Mouse (Mus musculus) lung, embryonic 16.5 days (tissue): Measurements from ENCODE around the gene Ppp1r27. TPM values are rescaled to one million over a fixed set of nuclear protein-coding genes. Genes with fewer than 3 reads are reported as not detected.

Source experiments
- ATAC-seq: fragments of 200-750 bp; cut with Nextera tagmentation; 2 replicates; pipeline ENCODE4 v1.8.0; 2017; ENCODE audit warnings: low read depth, mild to moderate bottlenecking, moderate library complexity
- H3K27ac ChIP-seq: fragments of 300-500 bp; sonication (generic); 2 replicates; pipeline ENCODE4 v1.5.1; 2014; ENCODE audit warnings: mild to moderate bottlenecking, control low read depth, low read length
- H3K27me3 ChIP-seq: fragments of 300-500 bp; sonication (generic); 2 replicates; pipeline ENCODE4 v1.6.1; 2014; ENCODE audit warnings: low read depth, low read length, mixed read lengths; ENCODE audit not compliant: control insufficient read depth, insufficient read depth
- H3K36me3 ChIP-seq: fragments of 300-500 bp; sonication (generic); 2 replicates; pipeline ENCODE4 v1.6.1; 2014; ENCODE audit warnings: low read length; ENCODE audit not compliant: control insufficient read depth, insufficient read depth
- H3K4me1 ChIP-seq: fragments of 300-500 bp; sonication (generic); replicated peaks from 2 replicates; pipeline ENCODE4 v1.6.1; 2014; ENCODE audit warnings: low read length, mixed read lengths; ENCODE audit not compliant: control insufficient read depth, insufficient read depth
- H3K4me2 ChIP-seq: fragments of 300-500 bp; sonication (generic); 2 replicates; pipeline ENCODE4 v1.6.1; 2014; ENCODE audit warnings: low read depth, low read length, control low read depth
- H3K4me3 ChIP-seq: fragments of 300-500 bp; sonication (generic); 2 replicates; pipeline ENCODE4 v1.5.1; 2014; ENCODE audit warnings: mild to moderate bottlenecking, low read length, control low read depth
- H3K9ac ChIP-seq: fragments of 300-500 bp; sonication (generic); 2 replicates; pipeline ENCODE4 v1.6.1; 2014; ENCODE audit warnings: low read length, control low read depth
- H3K9me3 ChIP-seq: fragments of 300-500 bp; sonication (generic); 2 replicates; pipeline ENCODE4 v1.6.1; 2016; ENCODE audit warnings: low read length; ENCODE audit not compliant: control insufficient read depth
- WGBS: fragments of 180-500 bp; shearing (Covaris S2); extraction: QIAGEN DNeasy Blood & Tissue Kit; methylation state at CpG from one replicate; pipeline ENCODE4 v1.1.7; 2014; 5-methylcytosine and 5-hydroxymethylcytosine counted together
- polyA plus RNA-seq: library from polyadenylated mRNA; unstranded; fragments of >200 nt; fragmentation: Nextera tagmentation; extraction: Ambion mirVana; gene quantifications from 2 replicates; pipeline ENCODE4 v1.2.1, GENCODE M21; 2015

Gene Ppp1r27
- polyA plus RNA-seq, 1 experiment from 2014 or later, result 0.95 TPM

- H3K9ac ChIP-seq, result no peak overlapping the region
- H3K27ac ChIP-seq, result no peak overlapping the region
- peaks cover 24% of the 10 kb centered on the region for H3K36me3 ChIP-seq
- H3K4me2 ChIP-seq, result no peak overlapping the region
- H3K4me3 ChIP-seq, result no peak overlapping the region
- no peaks in the 10 kb centered on the region for H3K9me3 ChIP-seq
- H3K4me1 ChIP-seq, result peaks cover 23% of the 10 kb centered on the region
- WGBS, result 84% methylated on average over 3 of the region's 3 CpGs
- no peak for ATAC-seq
- no peaks in the 10 kb centered on the region for H3K27me3 ChIP-seq
Observed at GRCm38 (mm10) chr11:120576365-120576981, 25.5 kb upstream of the Ppp1r27 start.

GRCm38 (mm10) chr11:120575940-120576339 lies 25.0 kb upstream of the Ppp1r27 start:
- no peak for ATAC-seq
- H3K4me1 ChIP-seq, result peaks cover 28% of the 10 kb centered on the region

GRCm38 (mm10) chr11:120575046-120575445 lies 24.1 kb upstream of the Ppp1r27 start:
- H3K27ac ChIP-seq, result no peak overlapping the region

More at GRCm38 (mm10) chr11:120575940-120576339, 25.0 kb upstream of the Ppp1r27 start:
- no peak overlapping the region for H3K4me3 ChIP-seq
- H3K27ac ChIP-seq, result no peak overlapping the region
- H3K9me3 ChIP-seq, result no peaks in the 10 kb centered on the region
- H3K4me2 ChIP-seq, result no peak overlapping the region
- no peaks in the 10 kb centered on the region for H3K27me3 ChIP-seq
- H3K36me3 ChIP-seq, result peaks cover 28% of the 10 kb centered on the region
- no peak overlapping the region for H3K9ac ChIP-seq

GRCm38 (mm10) chr11:120574278-120574600 lies 23.3 kb upstream of the Ppp1r27 start:
- no peak for ATAC-seq
- WGBS, result 26% methylated on average over 5 of the region's 5 CpGs
- peak overlapping the region; percentile 82 for H3K9ac ChIP-seq
- H3K27me3 ChIP-seq, result no peaks in the 10 kb centered on the region
- peak overlapping the region; percentile 82 for H3K4me3 ChIP-seq
- H3K4me2 ChIP-seq, result peak overlapping the region; percentile 77
- peaks cover 19% of the 10 kb centered on the region for H3K4me1 ChIP-seq
- H3K9me3 ChIP-seq, result no peaks in the 10 kb centered on the region
- 0 out of 2 replicates have a peak overlapping the region, but pooled peaks have one; percentile 38 for H3K27ac ChIP-seq
- peaks cover 36% of the 10 kb centered on the region for H3K36me3 ChIP-seq

More at GRCm38 (mm10) chr11:120575046-120575445, 24.1 kb upstream of the Ppp1r27 start:
- peaks cover 27% of the 10 kb centered on the region for H3K4me1 ChIP-seq
- no peak overlapping the region for H3K9ac ChIP-seq
- peaks cover 37% of the 10 kb centered on the region for H3K36me3 ChIP-seq
- no peak overlapping the region for H3K4me2 ChIP-seq
- no peaks in the 10 kb centered on the region for H3K9me3 ChIP-seq
- ATAC-seq, result no peak
- H3K27me3 ChIP-seq, result no peaks in the 10 kb centered on the region
- 81% methylated on average over 2 of the region's 2 CpGs for WGBS
- H3K4me3 ChIP-seq, result no peak overlapping the region

GRCm38 (mm10) chr11:120573585-120574277 lies 22.8 kb upstream of the Ppp1r27 start:
- Histone ChIP-seq H3K27ac (peak overlapping the region; percentile 96), H3K9ac (peak overlapping the region; percentile 82), H3K4me3 (peak overlapping the region; percentile 82), H3K36me3 (peaks cover 32% of the 10 kb centered on the region), H3K27me3 (no peaks in the 10 kb centered on the region), H3K9me3 (no peaks in the 10 kb centered on the region), H3K4me1 (peaks cover 18% of the 10 kb centered on the region), H3K4me2 (peak overlapping the region; percentile 77)
- ATAC-seq, result peak; percentile 2; the same call in 1 of the 2 replicates
- under 1% methylated on average over 23 of the region's 23 CpGs for WGBS

- Histone ChIP-seq H3K9ac (peak within 1 kb of the TSS; percentile 98), H3K36me3 (peaks cover 32% of the 10 kb centered on the region), H3K4me3 (peak within 1 kb of the TSS; percentile 82), H3K27ac (peak within 1 kb of the TSS; percentile 96), H3K27me3 (no peaks in the 10 kb centered on the region), H3K4me1 (peaks cover 18% of the 10 kb centered on the region), H3K9me3 (no peaks in the 10 kb centered on the region), H3K4me2 (peak within 1 kb of the TSS; percentile 91)
- under 1% methylated on average over 93 of the region's 94 CpGs for WGBS
- ATAC-seq, result peak; percentile 97
Observed at GRCm38 (mm10) chr11:120572752-120573584, 22.0 kb upstream of the Ppp1r27 start, which contains the start of gene P4hb. TSS of gene P4hb (minus strand) at chr11:120573253.

- H3K4me1 ChIP-seq, result peaks cover 18% of the 10 kb centered on the region
- H3K9me3 ChIP-seq, result no peaks in the 10 kb centered on the region
- no peaks in the 10 kb centered on the region for H3K27me3 ChIP-seq
- H3K27ac ChIP-seq, result peak overlapping the region; percentile 83
- peak overlapping the region; percentile 82 for H3K4me3 ChIP-seq
- WGBS, result under 1% methylated on average over 23 of the region's 24 CpGs
- H3K36me3 ChIP-seq, result peaks cover 36% of the 10 kb centered on the region
- peak overlapping the region; percentile 91 for H3K4me2 ChIP-seq
- peak; percentile 32 for ATAC-seq
- H3K9ac ChIP-seq, result peak overlapping the region; percentile 98
Observed at GRCm38 (mm10) chr11:120572417-120572751, 21.5 kb upstream of the Ppp1r27 start.

- 5% methylated on average over 11 of the region's 11 CpGs for WGBS
- Histone ChIP-seq H3K27me3 (no peaks in the 10 kb centered on the region), H3K4me3 (peak overlapping the region; percentile 82), H3K9me3 (no peaks in the 10 kb centered on the region), H3K36me3 (peaks cover 37% of the 10 kb centered on the region), H3K27ac (peak overlapping the region; percentile 83), H3K4me2 (peak overlapping the region; percentile 91), H3K9ac (peak overlapping the region; percentile 98), H3K4me1 (peaks cover 18% of the 10 kb centered on the region)
- ATAC-seq, result no peak
Observed at GRCm38 (mm10) chr11:120571754-120572416, 21.0 kb upstream of the Ppp1r27 start.
